9 mouse cellular contexts compared by ENCODE assay signal in genomic region chr4:149425801-149426292, GRCm38 (mm10). TPM values are rescaled to one million over a fixed set of nuclear protein-coding genes. Genes with fewer than 3 reads are reported as not detected.
A peak's percentile ranks its signal among the peaks of the same experiment; 100 is the strongest.
DNase-seq lines count a peak whose midpoint lies in the region; ATAC-seq and TF ChIP-seq lines count a peak whose summit lies in the region.
"Had no signal": no experiment of that assay in that cellular context is flagged by ENCODE, and none has a peak within 500 bp of the region (broad histone marks: within the 10 kb centered on the region; RNA-seq: fewer than 3 reads in every experiment).

No protein-coding gene starts in this region.

- H3K36me3 ChIP-seq in heart, embryonic 12.5 days = peaks cover 7% of the 10 kb centered on the region; the same call in 1 of the 2 replicates
- H3K36me3 ChIP-seq in CH12.LX (replicated peaks in 1 of 2; ENCODE audit: control insufficient read depth in 1 of 2, insufficient read depth in 1 of 2, low read length in 1 of 2) = peaks cover 6 to 18% of the 10 kb centered on the region in 2 experiments
- H3K36me3 ChIP-seq in midbrain, embryonic 11.5 days (ENCODE audit: control insufficient read depth, insufficient read depth, low read length) = no peaks in the 10 kb centered on the region

- no peak for DNase-seq in heart, postnatal 10 days
- peak; percentile 44 for DNase-seq in CH12.LX (ENCODE audit: extremely low read depth)
- peak in 1 of 2 experiments; percentile 61 for DNase-seq in cerebellum, adult 2 months
- DNase-seq in left cerebral cortex, postnatal 4 days = peak; percentile 42
- DNase-seq in midbrain, embryonic 11.5 days (ENCODE audit: low spot score, missing footprints) = peak; percentile 97
- no peak for DNase-seq in urinary bladder, postnatal 14 days (ENCODE audit: low spot score)

- peak overlapping the region; percentile 96 for H3K9ac ChIP-seq in heart, embryonic 12.5 days
- H3K9ac ChIP-seq in CH12.LX (ENCODE audit: insufficient read depth, low read depth) = peak overlapping the region; percentile 74
- peak overlapping the region; percentile 95 for H3K9ac ChIP-seq in midbrain, embryonic 11.5 days (ENCODE audit: low read length)

- peak; percentile 74 for ATAC-seq in heart, embryonic 12.5 days (ENCODE audit: insufficient number of reproducible peaks, low FRiP score)
- ATAC-seq in granulocyte monocyte progenitor cell, adult 5-6 weeks (replicated peaks; ENCODE audit: poor library complexity, severe bottlenecking) = peak; percentile 6
- peak; percentile 76 for ATAC-seq in midbrain, embryonic 11.5 days (ENCODE audit: low FRiP score)

- peak overlapping the region; percentile 93 for H3K4me3 ChIP-seq in heart, embryonic 12.5 days
- peak overlapping the region; percentile 83 to 97 (median 91) for H3K4me3 ChIP-seq in CH12.LX (replicated peaks in 1 of 3; ENCODE audit: low read depth in 2 of 3, low read length in 2 of 3, poor library complexity in 1 of 3)
- peak overlapping the region; percentile 93 for H3K4me3 ChIP-seq in cerebellum, adult 2 months (replicated peaks; ENCODE audit: insufficient read depth, low read depth, low read length)
- peak overlapping the region; percentile 87 for H3K4me3 ChIP-seq in midbrain, embryonic 11.5 days (ENCODE audit: low read depth, low read length)

- H3K9me3 ChIP-seq in heart, embryonic 12.5 days (replicated peaks) = no peaks in the 10 kb centered on the region
- peaks cover 15% of the 10 kb centered on the region for H3K9me3 ChIP-seq in CH12.LX (replicated peaks; ENCODE audit: low read length)
- no peaks in the 10 kb centered on the region for H3K9me3 ChIP-seq in midbrain, embryonic 11.5 days (ENCODE audit: control insufficient read depth, low read length)

- H3K4me2 ChIP-seq in heart, embryonic 12.5 days = peak overlapping the region; percentile 76
- peak overlapping the region; percentile 65 for H3K4me2 ChIP-seq in CH12.LX (ENCODE audit: insufficient read depth, low read depth, poor library complexity, severe bottlenecking)
- H3K4me2 ChIP-seq in midbrain, embryonic 11.5 days = peak overlapping the region; percentile 85

- TF ChIP-seq RAD21 in CH12.LX (IDR thresholded peaks at IDR 0.05; ENCODE audit: low read depth, low read length) = no peak

- TF ChIP-seq CTCF in CH12.LX (conservative IDR thresholded peaks at IDR 0.05 in 1 of 2, IDR thresholded peaks at IDR 0.05 in 1 of 2; ENCODE audit: low read depth in 2 of 2, low read length in 2 of 2) = no peak
- no peak for TF ChIP-seq CTCF in cerebellum, adult 2 months (IDR thresholded peaks at IDR 0.05; ENCODE audit: borderline replicate concordance, insufficient read depth, low read depth, low read length)

- under 1% methylated on average over 35 of the region's 35 CpGs for WGBS in heart, embryonic 12.5 days
- under 1% methylated on average over 35 of the region's 35 CpGs for WGBS in cerebellum, adult 2 months
- WGBS in midbrain, embryonic 11.5 days = under 1% methylated on average over 35 of the region's 35 CpGs

- dilution Hi-C loops in CH12.LX (cut with MboI; ENCODE audit: extremely low pct_ligation_motif_present, extremely low pct_unique_long_range_greater_than_20kb, low sequenced_read_pairs) = no loop called here

- no peaks in the 10 kb centered on the region for H3K27me3 ChIP-seq in heart, embryonic 12.5 days (replicated peaks)
- no peaks in the 10 kb centered on the region for H3K27me3 ChIP-seq in CH12.LX (replicated peaks)
- no peaks in the 10 kb centered on the region for H3K27me3 ChIP-seq in cerebellum, adult 2 months (ENCODE audit: control insufficient read depth, insufficient read depth, low read length)
- no peaks in the 10 kb centered on the region for H3K27me3 ChIP-seq in midbrain, embryonic 11.5 days (ENCODE audit: control insufficient read depth, insufficient read depth, low read length)

- TF ChIP-seq POLR2A in CH12.LX (IDR thresholded peaks at IDR 0.05; ENCODE audit: low read depth, low read length) = no peak
- TF ChIP-seq POLR2A in cerebellum, adult 2 months (IDR thresholded peaks at IDR 0.05; ENCODE audit: borderline replicate concordance, insufficient read depth, low read length) = no peak

- TF ChIP-seq EP300 in CH12.LX (IDR thresholded peaks at IDR 0.05; ENCODE audit: low read length) = no peak

- intact Hi-C loops in heart, postnatal 10 days (cut with DNase I) = loop anchor here (2.0 kb wide), 1 partner anchor 19 kb away; no protein-coding TSS in a partner anchor
- intact Hi-C loops in left cerebral cortex, postnatal 4 days (cut with DNase I) = no loop called here

- peaks cover 23% of the 10 kb centered on the region for H3K4me1 ChIP-seq in heart, embryonic 12.5 days (replicated peaks)
- peaks cover 2 to 5% of the 10 kb centered on the region in 2 experiments; a peak in 3 of 4 replicates for H3K4me1 ChIP-seq in CH12.LX (ENCODE audit: control insufficient read depth in 1 of 2, insufficient read depth in 2 of 2)
- H3K4me1 ChIP-seq in cerebellum, adult 2 months (ENCODE audit: control insufficient read depth, insufficient read depth, low read length) = peaks cover 24% of the 10 kb centered on the region
- peaks cover 5% of the 10 kb centered on the region; the same call in 1 of the 2 replicates for H3K4me1 ChIP-seq in midbrain, embryonic 11.5 days (ENCODE audit: control insufficient read depth, insufficient read depth, low read length)

- in situ Hi-C loops in CH12.LX (cut with MboI; ENCODE audit: low pct_ligation_motif_present, low pct_unique_long_range_greater_than_20kb, low sequenced_read_pairs) = no loop called here

- peak overlapping the region; percentile 98 for H3K27ac ChIP-seq in heart, embryonic 12.5 days (ENCODE audit: poor library complexity, severe bottlenecking)
- peak overlapping the region; percentile 73 for H3K27ac ChIP-seq in CH12.LX (ENCODE audit: insufficient read depth, low read depth)
- peak overlapping the region; percentile 90 for H3K27ac ChIP-seq in cerebellum, adult 2 months (ENCODE audit: insufficient read depth, low read length)
- H3K27ac ChIP-seq in midbrain, embryonic 11.5 days (ENCODE audit: low read depth, low read length) = peak overlapping the region; percentile 98

- peaks cover 44% of the 10 kb centered on the region for H3K79me2 ChIP-seq in CH12.LX (replicated peaks; ENCODE audit: control insufficient read depth, extremely low read depth, insufficient read depth, poor library complexity, severe bottlenecking)

RNA-seq across cellular contexts. Expression of gene Ube4b, which starts 0.7 kb away (rescaled TPM):
- 50.3 and 58.3 TPM in 2 replicates for polyA plus RNA-seq in heart, embryonic 12.5 days (2016; fragmentation: Nextera tagmentation; extraction: Ambion mirVana)
- total RNA-seq in heart, postnatal 10 days (2021) = 10 to 100 TPM; 53.6 to 60.2 TPM
- total RNA-seq in CH12.LX (2012; rRNA removed) = 35.3 and 41.6 TPM in 2 replicates
- total RNA-seq in CH12.LX (2014; rRNA removed) = 13.1 and 14.3 TPM in 2 replicates
- polyA plus RNA-seq in CH12.LX (2012; ENCODE audit: insufficient read length, low read depth) = 47.9 and 60.0 TPM in 2 replicates
- 123 and 132 TPM in 2 replicates for polyA plus RNA-seq in cerebellum, adult 2 months (2012; rRNA removed)
- total RNA-seq in granulocyte monocyte progenitor cell, adult 5-6 weeks (2014; fragmentation: Nextera tagmentation) = 58.4 and 58.8 TPM in 2 replicates
- 28.7 and 38.6 TPM in 2 replicates for total RNA-seq in granulocyte monocyte progenitor cell, adult 5-6 weeks (2017)
- total RNA-seq in left cerebral cortex, postnatal 4 days (2021) = 100 to 1,000 TPM; 122 to 134 TPM
- polyA plus RNA-seq in midbrain, embryonic 11.5 days (2014; fragmentation: Nextera tagmentation; extraction: Ambion mirVana) = 53.3 and 53.7 TPM in 2 replicates

RNA-seq across cellular contexts. Expression of gene Rbp7, which starts 28.9 kb away (rescaled TPM):
- 2.4 and 3.4 TPM in 2 replicates for polyA plus RNA-seq in heart, embryonic 12.5 days (2016; fragmentation: Nextera tagmentation; extraction: Ambion mirVana)
- total RNA-seq in heart, postnatal 10 days (2021) = 10 to 100 TPM; 35.2 to 76.0 TPM
- not detected in 2 replicates for total RNA-seq in CH12.LX (2012; rRNA removed)
- not detected in 2 replicates for total RNA-seq in CH12.LX (2014; rRNA removed)
- polyA plus RNA-seq in CH12.LX (2012; ENCODE audit: insufficient read length, low read depth) = not detected in 2 replicates
- 0.54 and 0.74 TPM in 2 replicates for polyA plus RNA-seq in cerebellum, adult 2 months (2012; rRNA removed)
- 0.51 TPM in 1 of 2 replicates, not detected in the other for total RNA-seq in granulocyte monocyte progenitor cell, adult 5-6 weeks (2014; fragmentation: Nextera tagmentation)
- not detected in 2 replicates for total RNA-seq in granulocyte monocyte progenitor cell, adult 5-6 weeks (2017)
- total RNA-seq in left cerebral cortex, postnatal 4 days (2021) = not detected
- polyA plus RNA-seq in midbrain, embryonic 11.5 days (2014; fragmentation: Nextera tagmentation; extraction: Ambion mirVana) = not detected in 2 replicates
- total RNA-seq: layer of hippocampus, postnatal 36 days had no signal

RNA-seq across cellular contexts. Expression of gene Tmem274, which starts 51.3 kb away (rescaled TPM):
- polyA plus RNA-seq in heart, embryonic 12.5 days (2016; fragmentation: Nextera tagmentation; extraction: Ambion mirVana) = 0.29 and 0.33 TPM in 2 replicates
- not detected for total RNA-seq in heart, postnatal 10 days (2021)
- total RNA-seq in CH12.LX (2012; rRNA removed) = not detected in 2 replicates
- not detected in 2 replicates for total RNA-seq in CH12.LX (2014; rRNA removed)
- not detected in 2 replicates for polyA plus RNA-seq in CH12.LX (2012; ENCODE audit: insufficient read length, low read depth)
- 0.41 and 0.51 TPM in 2 replicates for polyA plus RNA-seq in cerebellum, adult 2 months (2012; rRNA removed)
- total RNA-seq in granulocyte monocyte progenitor cell, adult 5-6 weeks (2014; fragmentation: Nextera tagmentation) = not detected in 2 replicates
- total RNA-seq in granulocyte monocyte progenitor cell, adult 5-6 weeks (2017) = not detected in 2 replicates
- total RNA-seq in left cerebral cortex, postnatal 4 days (2021) = not detected
- not detected in 2 replicates for polyA plus RNA-seq in midbrain, embryonic 11.5 days (2014; fragmentation: Nextera tagmentation; extraction: Ambion mirVana)
- total RNA-seq: layer of hippocampus, postnatal 36 days had no signal

RNA-seq across cellular contexts. Expression of gene Nmnat1, which starts 59.2 kb away (rescaled TPM):
- 12.0 and 14.0 TPM in 2 replicates for polyA plus RNA-seq in heart, embryonic 12.5 days (2016; fragmentation: Nextera tagmentation; extraction: Ambion mirVana)
- 10 to 100 TPM; 20.0 to 20.5 TPM for total RNA-seq in heart, postnatal 10 days (2021)
- total RNA-seq in CH12.LX (2012; rRNA removed) (11.4 and 12.4 TPM in 2 replicates), CH12.LX (2014; rRNA removed) (9.6 and 10.9 TPM in 2 replicates)
- polyA plus RNA-seq in CH12.LX (2012; ENCODE audit: insufficient read length, low read depth) = 8.6 and 10.0 TPM in 2 replicates
- polyA plus RNA-seq in cerebellum, adult 2 months (2012; rRNA removed) = 11.2 and 11.6 TPM in 2 replicates
- total RNA-seq in granulocyte monocyte progenitor cell, adult 5-6 weeks (2014; fragmentation: Nextera tagmentation) = 5.0 and 7.0 TPM in 2 replicates
- 10.3 and 11.5 TPM in 2 replicates for total RNA-seq in granulocyte monocyte progenitor cell, adult 5-6 weeks (2017)
- total RNA-seq in left cerebral cortex, postnatal 4 days (2021) = 1 to 10 TPM; 5.9 to 6.0 TPM
- polyA plus RNA-seq in midbrain, embryonic 11.5 days (2014; fragmentation: Nextera tagmentation; extraction: Ambion mirVana) = 15.1 and 15.5 TPM in 2 replicates

RNA-seq across cellular contexts. Expression of gene Lzic, which starts 59.2 kb away (rescaled TPM):
- 32.1 and 40.9 TPM in 2 replicates for polyA plus RNA-seq in heart, embryonic 12.5 days (2016; fragmentation: Nextera tagmentation; extraction: Ambion mirVana)
- 10 to 100 TPM; 54.9 to 59.9 TPM for total RNA-seq in heart, postnatal 10 days (2021)
- 43.4 and 43.6 TPM in 2 replicates for total RNA-seq in CH12.LX (2012; rRNA removed)
- total RNA-seq in CH12.LX (2014; rRNA removed) = 53.3 and 68.5 TPM in 2 replicates
- polyA plus RNA-seq in CH12.LX (2012; ENCODE audit: insufficient read length, low read depth) = 40.0 and 49.5 TPM in 2 replicates
- 14.2 and 15.3 TPM in 2 replicates for polyA plus RNA-seq in cerebellum, adult 2 months (2012; rRNA removed)
- 25.3 and 25.6 TPM in 2 replicates for total RNA-seq in granulocyte monocyte progenitor cell, adult 5-6 weeks (2014; fragmentation: Nextera tagmentation)
- 49.2 and 96.4 TPM in 2 replicates for total RNA-seq in granulocyte monocyte progenitor cell, adult 5-6 weeks (2017)
- total RNA-seq in left cerebral cortex, postnatal 4 days (2021) = 10 to 100 TPM; 63.7 to 66.2 TPM
- 48.2 and 50.1 TPM in 2 replicates for polyA plus RNA-seq in midbrain, embryonic 11.5 days (2014; fragmentation: Nextera tagmentation; extraction: Ambion mirVana)

Comparison
In these comparisons a context has a peak if more than half of its experiments do, and no peak if none do; other contexts are left out.
1. ATAC-seq: peak in every context shown above with its lines; median percentile 76 in midbrain, embryonic 11.5 days; 74 in heart, embryonic 12.5 days; 6 in granulocyte monocyte progenitor cell, adult 5-6 weeks.
2. DNase-seq: peak in CH12.LX (single experiment), left cerebral cortex, postnatal 4 days (single experiment) and midbrain, embryonic 11.5 days (single experiment); none in heart, postnatal 10 days (0 of 2) and urinary bladder, postnatal 14 days (single experiment).
3. RNA of gene Rbp7, which starts 28.9 kb away (total RNA-seq): 35.2 to 76.0 TPM in heart, postnatal 10 days; not detected in left cerebral cortex, postnatal 4 days, not detected in CH12.LX and 0.51 TPM in granulocyte monocyte progenitor cell, adult 5-6 weeks; every median in the first group is over 10 times any median in the second.
4. Peak in every context shown above with its lines, with median percentiles within 50 percentile points of each other: H3K27ac ChIP-seq, H3K4me2 ChIP-seq, H3K4me3 ChIP-seq and H3K9ac ChIP-seq.